In the genomic region with DNA sequence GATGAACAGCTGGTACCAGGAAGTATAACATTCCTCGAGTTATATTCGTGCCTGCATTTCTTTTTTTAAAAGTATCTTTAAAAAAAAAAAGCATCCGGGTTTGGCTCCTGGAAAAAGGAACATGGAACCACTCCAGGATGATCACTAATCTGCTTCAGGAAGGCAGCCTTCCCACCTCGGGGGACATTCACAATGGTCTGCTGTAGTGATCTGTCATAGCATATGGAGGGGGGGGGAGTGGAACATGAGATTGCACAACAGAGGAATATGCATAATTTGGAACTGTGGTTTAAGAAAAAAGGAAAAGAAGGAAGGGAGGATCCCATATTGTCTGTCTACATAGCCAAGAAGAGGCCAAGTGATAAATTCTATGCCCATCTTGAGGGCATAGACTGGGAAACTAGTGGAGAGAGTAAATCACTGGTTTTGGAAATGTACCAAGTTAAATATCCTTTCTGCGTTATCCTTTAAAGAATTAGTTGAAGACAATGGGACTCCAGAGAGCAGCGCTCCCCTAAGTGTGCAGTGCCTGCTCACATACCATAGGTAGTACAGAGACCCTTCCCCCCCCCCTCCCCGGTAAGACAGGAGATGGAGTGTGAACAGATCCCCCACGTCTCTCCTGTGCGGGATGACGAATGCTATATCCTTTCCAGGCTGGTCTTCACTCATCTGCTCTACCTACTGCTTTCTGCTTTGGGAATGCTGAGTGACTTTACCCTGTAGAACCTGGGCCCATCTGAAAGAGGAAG, we compare ENCODE assay signal across 12 mouse cellular contexts.
DNase-seq lines count a peak whose midpoint lies in the region; ATAC-seq and TF ChIP-seq lines count a peak whose summit lies in the region.
"Had no signal": no experiment of that assay in that cellular context is flagged by ENCODE, and none has a peak within 500 bp of the region (broad histone marks: within the 10 kb centered on the region; RNA-seq: fewer than 3 reads in every experiment).

No protein-coding gene starts in this region.

- H3K9ac ChIP-seq in heart, embryonic 15.5 days: no peak overlapping the region
- H3K9ac ChIP-seq in midbrain, embryonic 13.5 days (replicated peaks): no peak overlapping the region
- H3K9ac ChIP-seq in midbrain, embryonic 14.5 days (replicated peaks; ENCODE audit: low read length): no peak overlapping the region
- no peak overlapping the region for H3K9ac ChIP-seq in embryonic facial prominence, embryonic 14.5 days (ENCODE audit: low read depth, low read length)
- no peak overlapping the region for H3K9ac ChIP-seq in lung, postnatal 0 days (replicated peaks; ENCODE audit: low read depth)
- H3K9ac ChIP-seq: embryonic facial prominence, embryonic 13.5 days; lung, embryonic 15.5 days had no signal

- H3K27ac ChIP-seq in heart, embryonic 15.5 days: peak overlapping the region; percentile 53
- 0 out of 2 replicates have a peak overlapping the region, but pooled peaks have one; percentile 28 for H3K27ac ChIP-seq in midbrain, embryonic 13.5 days
- H3K27ac ChIP-seq in midbrain, embryonic 14.5 days (replicated peaks; ENCODE audit: low read depth, low read length): no peak overlapping the region
- no peak overlapping the region for H3K27ac ChIP-seq in embryonic facial prominence, embryonic 14.5 days (replicated peaks; ENCODE audit: low read depth, low read length)
- no peak overlapping the region for H3K27ac ChIP-seq in lung, postnatal 0 days (ENCODE audit: low read length)
- H3K27ac ChIP-seq: embryonic facial prominence, embryonic 13.5 days; lung, embryonic 15.5 days had no signal

- H3K36me3 ChIP-seq in heart, embryonic 15.5 days: no peaks in the 10 kb centered on the region
- H3K36me3 ChIP-seq in midbrain, embryonic 13.5 days: no peaks in the 10 kb centered on the region
- no peaks in the 10 kb centered on the region for H3K36me3 ChIP-seq in midbrain, embryonic 14.5 days (ENCODE audit: control insufficient read depth, insufficient read depth, low read length)
- H3K36me3 ChIP-seq in embryonic facial prominence, embryonic 14.5 days (ENCODE audit: control insufficient read depth, insufficient read depth, low read length): no peaks in the 10 kb centered on the region
- no peaks in the 10 kb centered on the region for H3K36me3 ChIP-seq in lung, postnatal 0 days (ENCODE audit: insufficient read depth, low read length)
- H3K36me3 ChIP-seq: embryonic facial prominence, embryonic 13.5 days; lung, embryonic 15.5 days had no signal

- no peaks in the 10 kb centered on the region for H3K9me3 ChIP-seq in heart, embryonic 15.5 days (replicated peaks)
- no peaks in the 10 kb centered on the region for H3K9me3 ChIP-seq in midbrain, embryonic 13.5 days
- H3K9me3 ChIP-seq in midbrain, embryonic 14.5 days (ENCODE audit: control insufficient read depth, low read length): no peaks in the 10 kb centered on the region
- H3K9me3 ChIP-seq in embryonic facial prominence, embryonic 14.5 days (ENCODE audit: control insufficient read depth, low read length): no peaks in the 10 kb centered on the region
- no peaks in the 10 kb centered on the region for H3K9me3 ChIP-seq in lung, postnatal 0 days (ENCODE audit: low read length)
- H3K9me3 ChIP-seq: embryonic facial prominence, embryonic 13.5 days; lung, embryonic 15.5 days had no signal

- H3K27me3 ChIP-seq in heart, embryonic 15.5 days: no peaks in the 10 kb centered on the region
- peaks cover 5% of the 10 kb centered on the region; the same call in 1 of the 2 replicates for H3K27me3 ChIP-seq in midbrain, embryonic 13.5 days
- peaks cover 2% of the 10 kb centered on the region; the same call in 1 of the 2 replicates for H3K27me3 ChIP-seq in midbrain, embryonic 14.5 days (ENCODE audit: control insufficient read depth, insufficient read depth, low read length)
- peaks cover 13% of the 10 kb centered on the region; the same call in 1 of the 2 replicates for H3K27me3 ChIP-seq in embryonic facial prominence, embryonic 14.5 days (replicated peaks; ENCODE audit: control insufficient read depth, insufficient read depth, low read length)
- no peaks in the 10 kb centered on the region for H3K27me3 ChIP-seq in lung, postnatal 0 days (replicated peaks; ENCODE audit: insufficient read depth, low read length)
- H3K27me3 ChIP-seq: lung, embryonic 15.5 days had no signal

- peak; percentile 68; the same call in 1 of the 2 replicates for ATAC-seq in heart, embryonic 15.5 days (replicated peaks; ENCODE audit: insufficient number of reproducible peaks, insufficient read depth, low FRiP score, low read depth)
- ATAC-seq in midbrain, embryonic 13.5 days: 0 out of 2 replicates have a peak, but pooled peaks have one; percentile 34
- no peak for ATAC-seq in midbrain, embryonic 14.5 days (ENCODE audit: low FRiP score, low TSS enrichment)
- no peak for ATAC-seq in embryonic facial prominence, embryonic 14.5 days (ENCODE audit: low read depth)
- peak; percentile 30; the same call in 1 of the 2 replicates for ATAC-seq in megakaryocyte progenitor cell, adult 5-6 weeks (replicated peaks; ENCODE audit: poor library complexity)
- no peak for ATAC-seq in lung, postnatal 0 days

- H3K4me1 ChIP-seq in heart, embryonic 15.5 days (replicated peaks): peaks cover 18% of the 10 kb centered on the region
- peaks cover 46% of the 10 kb centered on the region for H3K4me1 ChIP-seq in midbrain, embryonic 13.5 days (replicated peaks)
- H3K4me1 ChIP-seq in midbrain, embryonic 14.5 days (ENCODE audit: control insufficient read depth, insufficient read depth, low read length): peaks cover 33% of the 10 kb centered on the region
- peaks cover 37% of the 10 kb centered on the region for H3K4me1 ChIP-seq in embryonic facial prominence, embryonic 14.5 days (ENCODE audit: control insufficient read depth, insufficient read depth, low read length)
- peaks cover 7% of the 10 kb centered on the region for H3K4me1 ChIP-seq in lung, postnatal 0 days (ENCODE audit: insufficient read depth, low read depth, low read length)

- DNase-seq in heart, postnatal 36 days: no peak
- no peak for DNase-seq in midbrain, embryonic 14.5 days
- DNase-seq in embryonic facial prominence, embryonic 14.5 days (ENCODE audit: low spot score): peak; percentile 67
- no peak for DNase-seq in lung, postnatal 0 days (ENCODE audit: low spot score)
- DNase-seq: gastrocnemius, postnatal 36 days; kidney, postnatal 36 days; left cerebral cortex, postnatal 4 days had no signal

- 0 out of 2 replicates have a peak overlapping the region, but pooled peaks have one; percentile 1 for H3K4me2 ChIP-seq in heart, embryonic 15.5 days
- H3K4me2 ChIP-seq in midbrain, embryonic 13.5 days (replicated peaks): no peak overlapping the region
- H3K4me2 ChIP-seq in midbrain, embryonic 14.5 days (ENCODE audit: low read length): no peak overlapping the region
- H3K4me2 ChIP-seq in embryonic facial prominence, embryonic 14.5 days (ENCODE audit: low read depth, low read length): no peak overlapping the region
- H3K4me2 ChIP-seq in lung, postnatal 0 days (replicated peaks; ENCODE audit: low read depth, low read length): no peak overlapping the region

- TF ChIP-seq EP300 in lung, postnatal 0 days (IDR thresholded peaks at IDR 0.05): no peak

- intact Hi-C loops in heart, postnatal 36 days (cut with DNase I): no loop called here

- TF ChIP-seq CTCF in lung, postnatal 0 days (IDR thresholded peaks at IDR 0.05): no peak

- no peak overlapping the region for H3K4me3 ChIP-seq in heart, embryonic 15.5 days
- H3K4me3 ChIP-seq in midbrain, embryonic 13.5 days (replicated peaks): no peak overlapping the region
- H3K4me3 ChIP-seq in midbrain, embryonic 14.5 days (replicated peaks; ENCODE audit: low read depth, low read length): no peak overlapping the region
- no peak overlapping the region for H3K4me3 ChIP-seq in embryonic facial prominence, embryonic 14.5 days (ENCODE audit: low read depth, low read length)
- no peak overlapping the region for H3K4me3 ChIP-seq in lung, postnatal 0 days (ENCODE audit: low read depth, low read length)
- H3K4me3 ChIP-seq: lung, embryonic 15.5 days had no signal

- 48% methylated on average over 10 of the region's 10 CpGs for WGBS in heart, embryonic 15.5 days
- 61% methylated on average over 10 of the region's 10 CpGs for WGBS in midbrain, embryonic 13.5 days
- WGBS in midbrain, embryonic 14.5 days: 65% methylated on average over 10 of the region's 10 CpGs
- WGBS in embryonic facial prominence, embryonic 14.5 days: 41% methylated on average over 10 of the region's 10 CpGs
- WGBS in lung, postnatal 0 days: 37% methylated on average over 10 of the region's 10 CpGs

Comparison
In these comparisons a context has a peak if more than half of its experiments do, and no peak if none do; other contexts are left out.
1. ATAC-seq: peak in heart, embryonic 15.5 days (single experiment), midbrain, embryonic 13.5 days (single experiment) and megakaryocyte progenitor cell, adult 5-6 weeks (single experiment); none in midbrain, embryonic 14.5 days (single experiment), embryonic facial prominence, embryonic 14.5 days (single experiment) and lung, postnatal 0 days (single experiment).
2. H3K27ac ChIP-seq: peak in heart, embryonic 15.5 days (single experiment) and midbrain, embryonic 13.5 days (single experiment); none in midbrain, embryonic 14.5 days (single experiment), embryonic facial prominence, embryonic 14.5 days (single experiment) and lung, postnatal 0 days (single experiment).